Mouse (Mus musculus) CH12.LX (cell line): Measurements from ENCODE around the gene Senp1. TPM values are rescaled to one million over a fixed set of nuclear protein-coding genes. Genes with fewer than 3 reads are reported as not detected.

Experiments used
- DNase-seq: peaks from one replicate; pipeline ENCODE4 v3.0.0-alpha.2; 2013; ENCODE audit errors: extremely low read depth
- H3K27ac ChIP-seq: 2 replicates; pipeline ENCODE4 v1.5.1; 2012; ENCODE audit warnings: low read depth, mild to moderate bottlenecking, control low read depth, moderate library complexity; ENCODE audit not compliant: insufficient read depth
- H3K27me3 ChIP-seq: replicated peaks from 2 replicates; pipeline ENCODE3; 2012; ENCODE audit warnings: inconsistent platforms
- H3K36me3 ChIP-seq, 2 experiments: replicated peaks in 1 of 2; 2 replicates each; pipeline versions ENCODE3 to v1.6.1; 2012; ENCODE audit warnings: inconsistent platforms in 1 of 2, low read length in 1 of 2, mild to moderate bottlenecking in 1 of 2, mixed read lengths in 1 of 2, moderate library complexity in 1 of 2; ENCODE audit not compliant: control insufficient read depth in 1 of 2, insufficient read depth in 1 of 2
- H3K4me1 ChIP-seq, 2 experiments: 2 replicates each; pipeline ENCODE4 v1.6.1; 2012; ENCODE audit warnings: inconsistent platforms in 1 of 2, moderate library complexity in 1 of 2; ENCODE audit not compliant: insufficient read depth in 2 of 2, control insufficient read depth in 1 of 2
- H3K4me2 ChIP-seq: 2 replicates; pipeline ENCODE4 v1.6.1; 2012; ENCODE audit warnings: low read depth, mild to moderate bottlenecking, control low read depth; ENCODE audit not compliant: poor library complexity, insufficient read depth, severe bottlenecking
- H3K4me3 ChIP-seq, 3 experiments: fragments of 150-350 bp in 1 of 3; sonication (generic) in 1 of 3; replicated peaks in 1 of 3; 2 replicates each; pipeline versions ENCODE3 to v1.5.1; 2011 to 2012; ENCODE audit warnings: low read depth in 2 of 3, low read length in 2 of 3, mild to moderate bottlenecking in 2 of 3, moderate library complexity in 2 of 3, control low read depth in 1 of 3, improper control_type of control experiment in 1 of 3, inconsistent platforms in 1 of 3, mixed read lengths in 1 of 3; ENCODE audit not compliant: poor library complexity in 1 of 3
- H3K79me2 ChIP-seq: replicated peaks from 2 replicates; pipeline ENCODE4 v1.6.1; 2012; ENCODE audit warnings: mild to moderate bottlenecking, moderate library complexity; ENCODE audit not compliant: control insufficient read depth, poor library complexity, insufficient read depth, severe bottlenecking; ENCODE audit errors: extremely low read depth
- H3K9ac ChIP-seq: 2 replicates; pipeline ENCODE4 v1.6.1; 2012; ENCODE audit warnings: low read depth, mild to moderate bottlenecking, control low read depth, moderate library complexity; ENCODE audit not compliant: insufficient read depth
- H3K9me3 ChIP-seq: replicated peaks from 2 replicates; pipeline ENCODE3; 2012; ENCODE audit warnings: low read length, inconsistent platforms, mixed read lengths
- BHLHE40 ChIP-seq: IDR thresholded peaks from 2 replicates; pipeline ENCODE4 v1.6.1; 2011; ENCODE audit warnings: mild to moderate bottlenecking, low read depth, low read length, improper control_type of control experiment
- CHD1 ChIP-seq: IDR thresholded peaks from 2 replicates; pipeline ENCODE4 v1.6.1; 2012; ENCODE audit warnings: low read depth, low read length, improper control_type of control experiment, inconsistent platforms
- E2F4 ChIP-seq: IDR thresholded peaks from 2 replicates; pipeline ENCODE4 v1.6.1; 2011; ENCODE audit warnings: low read depth, low read length, improper control_type of control experiment; ENCODE audit not compliant: insufficient replicate concordance
- ELF1 ChIP-seq: IDR thresholded peaks from 2 replicates; pipeline ENCODE4 v1.6.1; 2014; ENCODE audit warnings: low read depth, mild to moderate bottlenecking, inconsistent platforms, low read length, improper control_type of control experiment
- JUN ChIP-seq: IDR thresholded peaks from 2 replicates; pipeline ENCODE4 v1.6.1; 2011; ENCODE audit warnings: low read depth, mild to moderate bottlenecking, low read length, improper control_type of control experiment, moderate library complexity; ENCODE audit not compliant: insufficient read depth
- MAFK ChIP-seq: IDR thresholded peaks from 2 replicates; pipeline ENCODE4 v1.6.1; 2011; ENCODE audit warnings: low read length, improper control_type of control experiment; ENCODE audit not compliant: insufficient replicate concordance
- MAZ ChIP-seq: IDR thresholded peaks from 2 replicates; pipeline ENCODE4 v1.6.1; 2012; ENCODE audit warnings: low read depth, mild to moderate bottlenecking, inconsistent platforms, low read length, improper control_type of control experiment, moderate library complexity
- MYC ChIP-seq: IDR thresholded peaks from 2 replicates; pipeline ENCODE4 v1.6.1; 2011; ENCODE audit warnings: low read depth, mild to moderate bottlenecking, improper control_type of control experiment, low read length
- NRF1 ChIP-seq: IDR thresholded peaks from 2 replicates; pipeline ENCODE4 v1.6.1; 2014; ENCODE audit warnings: low read depth, mild to moderate bottlenecking, inconsistent platforms, low read length, improper control_type of control experiment, moderate library complexity
- PAX5 ChIP-seq: IDR thresholded peaks from 2 replicates; pipeline ENCODE4 v1.6.1; 2012; ENCODE audit warnings: low read length, inconsistent platforms, mixed read lengths
- POLR2A ChIP-seq: IDR thresholded peaks from 2 replicates; pipeline ENCODE4 v1.6.1; 2011; ENCODE audit warnings: low read depth, mild to moderate bottlenecking, improper control_type of control experiment, low read length
- POLR2AphosphoS2 ChIP-seq: IDR thresholded peaks from 2 replicates; pipeline ENCODE4 v1.6.1; 2011; ENCODE audit warnings: low read depth, low read length, improper control_type of control experiment
- RAD21 ChIP-seq: IDR thresholded peaks from 2 replicates; pipeline ENCODE4 v1.6.1; 2011; ENCODE audit warnings: low read depth, mild to moderate bottlenecking, low read length, improper control_type of control experiment, moderate library complexity
- SMC3 ChIP-seq: IDR thresholded peaks from 2 replicates; pipeline ENCODE4 v1.6.1; 2011; ENCODE audit warnings: low read depth, low read length, improper control_type of control experiment
- dilution Hi-C: fragments of 300-500 bp; cut with MboI; formaldehyde crosslinking; loops from 2 replicates; pipeline ENCODE4 v1.14.3; 2020; ENCODE audit warnings: low sequenced_read_pairs; ENCODE audit not compliant: extremely low pct_unique_long_range_greater_than_20kb, extremely low pct_ligation_motif_present
- in situ Hi-C: fragments of 300-500 bp; cut with MboI; formaldehyde crosslinking; loops from 3 replicates; pipeline ENCODE4 v1.14.3; 2019; ENCODE audit warnings: low sequenced_read_pairs, low pct_ligation_motif_present, low pct_unique_long_range_greater_than_20kb, mixed read lengths
- polyA plus RNA-seq: library from polyadenylated mRNA; unstranded; fragments of >175 nt; gene quantifications from 2 replicates; pipeline ENCODE4 v1.2.1, GENCODE M21; 2012; ENCODE audit warnings: low read depth; ENCODE audit not compliant: insufficient read length
- total RNA-seq, 2 experiments: library from RNA; depleted of rRNA; stranded (reverse); fragments of 300-350 nt in 1 of 2; fragments of >200 nt in 1 of 2; gene quantifications; 2 replicates each; pipeline ENCODE4 v1.2.3; 2012 to 2014

The Senp1 gene
- total and polyA plus RNA-seq, 3 experiments: 14.9 to 38.5 (median 23.3) TPM

DNA sequence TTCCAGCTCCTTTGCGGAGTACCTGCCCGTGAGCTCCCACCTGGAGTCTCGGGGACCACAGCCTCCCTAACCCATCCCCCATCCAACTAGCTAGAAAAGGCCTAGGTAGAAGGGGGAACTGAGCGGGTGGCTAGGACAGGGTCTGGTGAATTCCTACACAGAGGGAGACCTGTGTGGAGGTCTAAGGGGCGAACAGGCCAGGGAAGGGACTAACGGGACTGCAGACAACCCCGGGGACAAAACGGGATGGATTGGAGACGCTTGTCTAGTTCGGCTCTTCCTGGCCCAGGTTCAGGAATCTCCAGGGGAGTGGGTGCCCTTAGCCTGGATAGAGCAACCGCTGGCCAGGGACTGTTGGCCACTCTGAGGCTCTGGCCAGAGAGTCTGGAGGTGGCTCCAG, 88.4 kb downstream of the Senp1 start:
- DNase-seq: no peak
- in situ Hi-C loops (no loop called here), dilution Hi-C loops (no loop called here)
- H3K9ac ChIP-seq: no peak overlapping the region
- TF ChIP-seq RAD21: no peak
- no peak for TF ChIP-seq BHLHE40
- no peak for TF ChIP-seq PAX5
- TF ChIP-seq SMC3: no peak
- no peak for TF ChIP-seq JUN
- no peak for TF ChIP-seq POLR2A
- no peaks in the 10 kb centered on the region for H3K36me3 ChIP-seq
- H3K79me2 ChIP-seq: no peaks in the 10 kb centered on the region
- H3K4me1 ChIP-seq: peaks cover 0 to 4% of the 10 kb centered on the region in 2 experiments; a peak in 1 of 4 replicates
- H3K4me3 ChIP-seq: no peak overlapping the region
- no peak overlapping the region for H3K4me2 ChIP-seq
- H3K27me3 ChIP-seq: peaks cover 91% of the 10 kb centered on the region
- no peak overlapping the region for H3K27ac ChIP-seq
- peaks cover 13% of the 10 kb centered on the region for H3K9me3 ChIP-seq

DNA sequence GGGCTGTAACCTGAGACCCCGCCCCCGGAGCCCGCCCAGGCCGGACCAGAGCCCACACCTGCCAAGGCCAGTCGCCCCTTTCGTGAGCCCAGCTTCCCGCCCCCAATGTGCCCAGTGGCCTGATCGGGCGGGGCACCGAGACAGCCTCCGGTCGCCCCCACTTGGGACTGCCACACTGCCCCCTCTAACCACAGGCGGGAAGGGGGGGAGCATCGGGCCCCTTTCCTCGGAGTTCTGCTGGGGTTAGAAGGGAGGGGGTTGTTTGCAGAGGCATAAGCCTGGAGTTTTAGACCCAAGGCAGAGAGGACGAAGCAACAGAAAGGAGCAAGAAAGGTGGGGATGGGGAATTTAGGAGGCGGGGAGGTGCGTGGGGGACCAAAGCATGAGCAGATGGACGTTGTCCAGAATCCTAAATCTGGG, 88.8 kb downstream of the Senp1 start:
- H3K4me2 ChIP-seq: no peak overlapping the region
- no peak overlapping the region for H3K4me3 ChIP-seq
- no peak for TF ChIP-seq MAZ
- no peak for TF ChIP-seq ELF1
- no peak for TF ChIP-seq MYC
- no peak for TF ChIP-seq POLR2AphosphoS2
- H3K4me1 ChIP-seq: peaks cover 0 to 4% of the 10 kb centered on the region in 2 experiments; a peak in 1 of 4 replicates
- H3K27ac ChIP-seq: no peak overlapping the region
- H3K36me3 ChIP-seq: no peaks in the 10 kb centered on the region
- H3K9me3 ChIP-seq: peaks cover 13% of the 10 kb centered on the region
- in situ Hi-C loops: no loop called here
- H3K79me2 ChIP-seq: no peaks in the 10 kb centered on the region
- dilution Hi-C loops: no loop called here
- no peak for DNase-seq
- no peak overlapping the region for H3K9ac ChIP-seq
- H3K27me3 ChIP-seq: peaks cover 92% of the 10 kb centered on the region

DNA sequence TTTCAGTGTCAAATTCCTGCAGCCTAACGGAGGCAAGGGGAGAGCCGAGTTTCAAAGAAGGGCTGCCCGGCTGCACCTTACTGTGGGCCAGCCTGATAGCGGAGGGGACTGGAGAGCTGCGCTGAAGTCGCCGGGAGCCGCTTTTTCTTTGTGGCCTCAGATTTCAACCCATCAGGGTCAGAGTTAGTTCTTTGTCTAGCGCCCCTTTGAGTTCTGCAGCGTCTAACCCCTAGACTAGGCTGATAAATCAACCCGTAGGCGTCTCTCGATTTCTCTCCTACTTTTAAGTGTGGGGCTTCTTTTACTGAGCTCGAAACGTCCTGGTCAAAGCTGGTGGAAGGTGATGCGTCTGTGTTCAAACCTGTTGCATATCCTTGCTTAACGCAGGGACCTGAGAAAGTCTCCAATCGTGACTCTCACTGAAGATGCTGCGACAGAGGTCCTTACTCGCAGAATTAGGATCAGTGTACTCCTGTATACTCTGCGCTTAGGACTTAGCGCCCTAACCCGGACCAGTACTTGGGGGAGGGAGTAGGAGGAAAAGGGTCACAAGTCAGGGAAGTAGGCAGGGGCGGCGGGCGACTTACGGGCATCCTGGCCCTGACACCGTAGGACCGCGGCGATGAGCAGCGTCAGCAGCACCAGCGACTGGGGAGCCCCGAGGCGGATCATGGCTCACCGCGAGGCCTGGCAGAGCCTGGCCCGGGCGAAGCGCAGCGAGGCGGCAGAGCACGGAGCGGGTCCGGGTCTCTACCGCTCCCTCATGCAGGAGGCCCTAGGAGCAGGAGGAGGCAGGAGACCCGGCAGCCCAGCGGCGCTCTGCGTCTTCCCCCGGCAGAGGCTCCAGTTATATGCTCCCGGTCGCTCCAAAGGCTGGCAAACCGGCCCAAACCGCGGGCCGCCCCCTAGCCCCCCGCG, 89.5 kb downstream of the Senp1 start, which contains the start of gene Col2a1:
Gene Col2a1 (minus strand): TSS at position 874 of the 918 bp plus-strand sequence.
- H3K27me3 ChIP-seq: peaks cover 93% of the 10 kb centered on the region
- H3K79me2 ChIP-seq: no peaks in the 10 kb centered on the region
- DNase-seq: no peak
- no peak within 1 kb of the TSS for H3K4me2 ChIP-seq
- TF ChIP-seq MYC: no peak
- TF ChIP-seq E2F4: no peak
- no peak for TF ChIP-seq NRF1
- TF ChIP-seq CHD1: no peak
- TF ChIP-seq MAFK: no peak
- no peak for TF ChIP-seq ELF1
- no peak for TF ChIP-seq JUN
- H3K9ac ChIP-seq: no peak within 1 kb of the TSS
- H3K36me3 ChIP-seq: no peaks in the 10 kb centered on the region
- in situ Hi-C loops: no loop called here
- peaks cover 0 to 4% of the 10 kb centered on the region in 2 experiments; a peak in 1 of 4 replicates for H3K4me1 ChIP-seq
- no peak within 1 kb of the TSS for H3K27ac ChIP-seq
- no peak within 1 kb of the TSS for H3K4me3 ChIP-seq
- dilution Hi-C loops: no loop called here
- peaks cover 13% of the 10 kb centered on the region for H3K9me3 ChIP-seq
